12 mouse cellular contexts compared by ENCODE assay signal in genomic region chr2:126450937-126451302, GRCm38 (mm10). TPM values are rescaled to one million over a fixed set of nuclear protein-coding genes. Genes with fewer than 3 reads are reported as not detected.
DNase-seq lines count a peak whose midpoint lies in the region; ATAC-seq and TF ChIP-seq lines count a peak whose summit lies in the region.
"Had no signal": no experiment of that assay in that cellular context is flagged by ENCODE, and none has a peak within 500 bp of the region (broad histone marks: within the 10 kb centered on the region; RNA-seq: fewer than 3 reads in every experiment).

No protein-coding gene starts in this region.

- no peaks in the 10 kb centered on the region for H3K36me3 ChIP-seq in heart, embryonic 12.5 days
- no peaks in the 10 kb centered on the region for H3K36me3 ChIP-seq in midbrain, embryonic 14.5 days (ENCODE audit: control insufficient read depth, insufficient read depth, low read length)
- H3K36me3 ChIP-seq in midbrain, embryonic 15.5 days (replicated peaks): no peaks in the 10 kb centered on the region
- H3K36me3 ChIP-seq in intestine, postnatal 0 days (ENCODE audit: control insufficient read depth, insufficient read depth): no peaks in the 10 kb centered on the region

- 74% methylated on average over 7 of the region's 7 CpGs for WGBS in heart, embryonic 12.5 days
- WGBS in midbrain, embryonic 14.5 days: 78% methylated on average over 7 of the region's 7 CpGs
- 66% methylated on average over 7 of the region's 7 CpGs for WGBS in midbrain, embryonic 15.5 days
- 67% methylated on average over 7 of the region's 7 CpGs for WGBS in intestine, postnatal 0 days

- H3K4me2 ChIP-seq in heart, embryonic 12.5 days: peak overlapping the region; percentile 15
- H3K4me2 ChIP-seq in midbrain, embryonic 14.5 days (ENCODE audit: low read length): no peak overlapping the region
- H3K4me2 ChIP-seq in midbrain, embryonic 15.5 days: no peak overlapping the region
- H3K4me2 ChIP-seq in intestine, postnatal 0 days (replicated peaks; ENCODE audit: low read depth): 0 out of 2 replicates have a peak overlapping the region, but pooled peaks have one; percentile 18

- H3K9me3 ChIP-seq in heart, embryonic 12.5 days (replicated peaks): no peaks in the 10 kb centered on the region
- H3K9me3 ChIP-seq in midbrain, embryonic 14.5 days (ENCODE audit: control insufficient read depth, low read length): no peaks in the 10 kb centered on the region
- no peaks in the 10 kb centered on the region for H3K9me3 ChIP-seq in midbrain, embryonic 15.5 days
- H3K9me3 ChIP-seq in intestine, postnatal 0 days (ENCODE audit: control insufficient read depth): no peaks in the 10 kb centered on the region

- H3K9ac ChIP-seq in heart, embryonic 12.5 days: no peak overlapping the region
- no peak overlapping the region for H3K9ac ChIP-seq in midbrain, embryonic 14.5 days (replicated peaks; ENCODE audit: low read length)
- H3K9ac ChIP-seq in midbrain, embryonic 15.5 days: no peak overlapping the region
- no peak overlapping the region for H3K9ac ChIP-seq in intestine, postnatal 0 days (ENCODE audit: low read depth, low read length)

- intact Hi-C loops in heart, postnatal 14 days (cut with DNase I): no loop called here

- peaks cover 10% of the 10 kb centered on the region for H3K4me1 ChIP-seq in heart, embryonic 12.5 days (replicated peaks)
- no peaks in the 10 kb centered on the region; the same call in 1 of the 2 replicates for H3K4me1 ChIP-seq in midbrain, embryonic 14.5 days (ENCODE audit: control insufficient read depth, insufficient read depth, low read length)
- peaks cover 7% of the 10 kb centered on the region; the same call in 1 of the 2 replicates for H3K4me1 ChIP-seq in midbrain, embryonic 15.5 days
- H3K4me1 ChIP-seq in intestine, postnatal 0 days (replicated peaks; ENCODE audit: control insufficient read depth, insufficient read depth, low read length): no peaks in the 10 kb centered on the region

- H3K27me3 ChIP-seq in heart, embryonic 12.5 days (replicated peaks): no peaks in the 10 kb centered on the region
- no peaks in the 10 kb centered on the region for H3K27me3 ChIP-seq in midbrain, embryonic 14.5 days (ENCODE audit: control insufficient read depth, insufficient read depth, low read length)
- no peaks in the 10 kb centered on the region for H3K27me3 ChIP-seq in midbrain, embryonic 15.5 days (replicated peaks)
- H3K27me3 ChIP-seq in intestine, postnatal 0 days (replicated peaks; ENCODE audit: control insufficient read depth, insufficient read depth, low read length): no peaks in the 10 kb centered on the region
- H3K27me3 ChIP-seq: CH12.LX had no signal

- H3K4me3 ChIP-seq in heart, embryonic 12.5 days: no peak overlapping the region
- no peak overlapping the region for H3K4me3 ChIP-seq in midbrain, embryonic 14.5 days (replicated peaks; ENCODE audit: low read depth, low read length)
- no peak overlapping the region for H3K4me3 ChIP-seq in midbrain, embryonic 15.5 days
- H3K4me3 ChIP-seq in intestine, postnatal 0 days (ENCODE audit: low read depth, low read length): no peak overlapping the region
- H3K4me3 ChIP-seq: erythroblast, embryonic 14.5 days; myocyte had no signal

- no peak for DNase-seq in heart, postnatal 14 days
- DNase-seq in midbrain, embryonic 14.5 days: no peak
- DNase-seq in cerebellum, postnatal 10 days: no peak
- DNase-seq in cerebellum, adult 8-10 months: no peak
- DNase-seq in urinary bladder, adult 18-20 months (ENCODE audit: low spot score in 2 of 2): no peak

- no peak for TF ChIP-seq CTCF in intestine, postnatal 0 days (IDR thresholded peaks at IDR 0.05; ENCODE audit: low read depth)

- peak overlapping the region; percentile 92 for H3K27ac ChIP-seq in heart, embryonic 12.5 days (ENCODE audit: poor library complexity, severe bottlenecking)
- H3K27ac ChIP-seq in midbrain, embryonic 14.5 days (replicated peaks; ENCODE audit: low read depth, low read length): no peak overlapping the region
- H3K27ac ChIP-seq in midbrain, embryonic 15.5 days: no peak overlapping the region
- no peak overlapping the region; the same call in 1 of the 2 replicates for H3K27ac ChIP-seq in intestine, postnatal 0 days (ENCODE audit: low read depth, low read length)

- no peak for ATAC-seq in heart, embryonic 12.5 days (ENCODE audit: insufficient number of reproducible peaks, low FRiP score)
- ATAC-seq in midbrain, embryonic 14.5 days (ENCODE audit: low FRiP score, low TSS enrichment): 0 out of 2 replicates have a peak, but pooled peaks have one; percentile 14
- ATAC-seq in midbrain, embryonic 15.5 days (replicated peaks): no peak
- no peak for ATAC-seq in intestine, postnatal 0 days

RNA-seq across cellular contexts. Expression of gene Atp8b4, which starts 49.6 kb away (rescaled TPM):
- polyA plus RNA-seq in heart, embryonic 12.5 days (2016; fragmentation: Nextera tagmentation; extraction: Ambion mirVana): 0.14 and 0.15 TPM in 2 replicates
- under 1 TPM; 0.41 to 0.76 TPM for total RNA-seq in heart, postnatal 14 days (2021)
- polyA plus RNA-seq in midbrain, embryonic 14.5 days (2014; fragmentation: Nextera tagmentation; extraction: Ambion mirVana): 0.13 TPM in 1 of 2 replicates, not detected in the other
- 0.10 and 0.25 TPM in 2 replicates for polyA plus RNA-seq in midbrain, embryonic 15.5 days (2015; fragmentation: Nextera tagmentation; extraction: Ambion mirVana)
- polyA plus RNA-seq in intestine, postnatal 0 days (2015; fragmentation: Nextera tagmentation; extraction: Ambion mirVana): 0.07 and 0.12 TPM in 2 replicates
- total RNA-seq: left cerebral cortex, postnatal 25 days had no signal
- polyA plus RNA-seq: erythroblast, embryonic 14.5 days had no signal

Comparison
In these comparisons a context has a peak if more than half of its experiments do, and no peak if none do; other contexts are left out.
1. H3K4me2 ChIP-seq: peak in heart, embryonic 12.5 days (single experiment) and intestine, postnatal 0 days (single experiment); none in midbrain, embryonic 14.5 days (single experiment) and midbrain, embryonic 15.5 days (single experiment).